Mouse (Mus musculus) erythroblast, embryonic 14.5 days (primary cell): Measurements from ENCODE around the gene Nucks1. TPM values are rescaled to one million over a fixed set of nuclear protein-coding genes. Genes with fewer than 3 reads are reported as not detected.

Source experiments
- H3K27me3 ChIP-seq: 2 replicates; pipeline ENCODE4 v1.6.1; 2012; ENCODE audit warnings: inconsistent platforms; ENCODE audit not compliant: control insufficient read depth
- H3K36me3 ChIP-seq: 2 replicates; pipeline ENCODE4 v1.6.1; 2012; ENCODE audit warnings: mild to moderate bottlenecking, inconsistent platforms; ENCODE audit not compliant: control insufficient read depth
- H3K4me1 ChIP-seq: 2 replicates; pipeline ENCODE4 v1.6.1; 2012; ENCODE audit warnings: inconsistent platforms; ENCODE audit not compliant: control insufficient read depth
- H3K4me3 ChIP-seq: replicated peaks from 2 replicates; pipeline ENCODE3; 2012; ENCODE audit warnings: moderate library complexity, mild to moderate bottlenecking, inconsistent platforms
- H3K9me3 ChIP-seq: 2 replicates; pipeline ENCODE4 v1.6.1; 2012; ENCODE audit warnings: low read length, inconsistent platforms, mixed read lengths; ENCODE audit not compliant: control insufficient read depth
- GATA1 ChIP-seq: IDR thresholded peaks from 2 replicates; pipeline ENCODE4 v1.6.1; 2012; ENCODE audit warnings: low read length, inconsistent platforms, mixed read lengths
- TAL1 ChIP-seq: IDR thresholded peaks from 3 replicates; pipeline ENCODE4 v1.6.1; 2012; ENCODE audit warnings: low read length, inconsistent platforms, mixed read lengths
- polyA plus RNA-seq: library from polyadenylated mRNA; stranded (reverse); fragments of >175 nt; gene quantifications from 2 replicates; pipeline ENCODE4 v1.2.3, GENCODE M21; 2012

The Nucks1 gene
- polyA plus RNA-seq, 1 experiment: 1.3 TPM

- Histone ChIP-seq H3K4me3 (no peak overlapping the region), H3K4me1 (no peaks in the 10 kb centered on the region), H3K36me3 (no peaks in the 10 kb centered on the region; the same call in 1 of the 2 replicates), H3K9me3 (no peaks in the 10 kb centered on the region), H3K27me3 (no peaks in the 10 kb centered on the region)
- no peak for TF ChIP-seq GATA1
- TF ChIP-seq TAL1: no peak
Measured at GRCm38 (mm10) chr1:131982907-131983306, 72.6 kb downstream of the Nucks1 start.

- H3K4me1 ChIP-seq: no peaks in the 10 kb centered on the region
Measured at GRCm38 (mm10) chr1:131983806-131984205, 73.5 kb downstream of the Nucks1 start.

More at GRCm38 (mm10) chr1:131983806-131984205, 73.5 kb downstream of the Nucks1 start:
- TF ChIP-seq TAL1: no peak
- TF ChIP-seq GATA1: no peak
- Histone ChIP-seq H3K27me3 (no peaks in the 10 kb centered on the region), H3K9me3 (no peaks in the 10 kb centered on the region), H3K36me3 (no peaks in the 10 kb centered on the region; the same call in 1 of the 2 replicates), H3K4me3 (no peak overlapping the region)

Other genes starting within 250 kb of the Nucks1 start
- gene Rab7b, start 221.8 kb upstream of the Nucks1 start, polyA plus RNA-seq: not detected in 2 replicates
- not detected in 2 replicates for gene Slc26a9, start 166.5 kb upstream of the Nucks1 start, polyA plus RNA-seq
- gene Pm20d1, start 113.2 kb upstream of the Nucks1 start, polyA plus RNA-seq: not detected in 2 replicates
- 0.06 and 0.17 TPM in 2 replicates for gene Slc41a1, start 83.0 kb upstream of the Nucks1 start, polyA plus RNA-seq
- 0.15 and 0.17 TPM in 2 replicates for gene Rab29, start 43.3 kb upstream of the Nucks1 start, polyA plus RNA-seq
- 0.02 and 0.03 TPM in 2 replicates for gene Slc45a3, start 52.4 kb downstream of the Nucks1 start, polyA plus RNA-seq
- 0.15 and 0.38 TPM in 2 replicates for gene Elk4, start 97.1 kb downstream of the Nucks1 start, polyA plus RNA-seq
- not detected in 2 replicates for gene Mfsd4a, start 157.5 kb downstream of the Nucks1 start, polyA plus RNA-seq
- gene Cdk18, start 229.2 kb downstream of the Nucks1 start, polyA plus RNA-seq: not detected in 2 replicates